Mouse (Mus musculus): Measurements from ENCODE around the gene Gm14409.
"Not testable (repeated sequence)": the region's sequence is repeated elsewhere in the genome, so short reads cannot be mapped to it uniquely, and the experiment has no call there.

The Gm14409 gene

DNA sequence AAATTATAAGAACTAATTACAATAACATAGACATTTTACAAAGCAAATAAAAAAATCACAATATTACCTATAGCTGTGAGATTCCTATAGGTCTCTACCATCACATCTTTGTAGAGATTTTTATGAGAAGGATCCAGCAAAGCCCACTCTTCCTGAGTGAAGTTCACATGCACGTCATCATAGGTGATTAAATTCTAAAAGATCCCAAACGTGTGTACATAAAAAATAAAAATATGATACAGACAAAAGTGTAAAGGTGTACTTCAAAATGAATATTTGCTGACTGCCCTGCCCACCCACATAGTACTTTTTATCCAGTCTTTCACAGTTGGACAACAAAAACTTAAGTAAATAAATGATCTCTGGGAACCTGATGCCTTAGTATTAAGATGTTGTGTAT is at the start of gene Gm14409:
Gene Gm14409 (minus strand): TSS at position 101 of the 400 bp plus-strand sequence.
- DNase-seq (ENCODE audit: low read depth, low spot score): not testable (repeated sequence)

DNA sequence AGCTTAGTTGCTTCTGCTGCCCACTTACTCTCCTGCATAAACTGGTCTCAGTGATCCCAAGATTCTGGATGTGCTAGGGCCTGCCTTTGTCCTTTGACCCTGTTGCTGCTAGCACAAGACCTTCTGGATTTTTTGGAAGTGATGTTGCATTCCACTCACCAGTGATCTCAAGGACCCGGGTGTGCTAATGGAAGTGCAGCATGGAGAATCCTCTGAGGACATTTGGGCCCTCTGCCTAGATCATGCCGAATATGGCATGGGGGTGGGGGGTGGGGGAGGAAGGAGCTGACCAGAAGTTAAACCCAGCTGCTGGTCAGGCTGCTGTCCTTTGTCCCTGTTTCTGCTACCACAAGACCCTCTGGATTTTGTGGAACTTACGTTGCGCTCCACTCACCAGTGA is 42.8 kb upstream of the Gm14409 start:
- not testable (repeated sequence) for DNase-seq (ENCODE audit: low read depth, low spot score)

- DNase-seq (ENCODE audit: low read depth, low spot score): not testable (repeated sequence)
These were observed 38.1 kb upstream of the Gm14409 start for GRCm38 (mm10) chr2:177304980-177305379.

- DNase-seq (ENCODE audit: low read depth, low spot score): not testable (repeated sequence)
These were observed 16.9 kb upstream of the Gm14409 start for GRCm38 (mm10) chr2:177283701-177284100.

GRCm38 (mm10) chr2:177277754-177278153 is 10.9 kb upstream of the Gm14409 start:
- DNase-seq (ENCODE audit: low read depth, low spot score): not testable (repeated sequence)

GRCm38 (mm10) chr2:177272237-177272636 is 5.4 kb upstream of the Gm14409 start:
- DNase-seq (ENCODE audit: low read depth, low spot score): not testable (repeated sequence)

- DNase-seq (ENCODE audit: low read depth, low spot score): not testable (repeated sequence)
These were observed 19.4 kb downstream of the Gm14409 start for GRCm38 (mm10) chr2:177247449-177247848.

DNA sequence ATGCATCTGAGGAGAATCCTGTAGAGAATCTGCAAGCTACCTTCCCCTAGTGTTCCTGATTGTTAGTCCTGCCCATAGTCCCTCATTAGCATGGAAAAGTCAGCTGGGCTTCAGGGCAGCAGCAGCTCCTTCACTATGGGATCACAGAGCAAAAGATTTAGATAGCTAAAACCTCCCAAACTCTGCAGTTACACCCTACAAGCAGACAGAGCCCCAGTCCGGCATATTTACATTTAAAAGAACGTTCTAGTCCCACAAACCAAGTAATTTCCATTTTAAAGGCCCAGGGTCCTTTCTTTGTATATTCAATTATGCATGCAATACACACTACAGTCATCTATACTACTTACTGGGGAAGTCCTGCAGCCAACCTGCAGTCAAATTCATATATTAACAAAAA is 36.4 kb downstream of the Gm14409 start:
- DNase-seq (ENCODE audit: low read depth, low spot score): not testable (repeated sequence)

Measured in A20 (cell line).